Mouse (Mus musculus): ENCODE results near the gene Bcl2l13.

Gene Bcl2l13

DNA sequence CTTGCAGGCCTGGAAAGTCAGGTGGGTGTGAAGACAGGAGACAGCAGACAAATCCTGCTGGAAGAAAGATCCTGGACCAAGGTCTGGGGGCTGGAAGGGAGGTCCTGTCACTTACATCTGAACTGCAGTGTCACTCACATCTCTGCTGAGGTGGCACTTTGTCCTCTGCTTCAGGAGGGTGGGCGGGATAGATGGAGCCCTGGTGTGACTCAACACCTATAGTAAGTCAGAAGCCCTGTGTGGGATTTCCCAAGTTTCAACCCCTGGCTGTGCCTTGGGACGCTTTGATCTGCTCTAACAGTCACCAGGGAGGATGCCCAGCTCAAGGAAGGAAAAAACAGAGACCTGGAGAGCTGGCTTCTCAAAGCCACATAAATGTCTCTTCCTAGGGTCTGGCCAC is 90.9 kb downstream of the Bcl2l13 start:
- DNase-seq (ENCODE audit: inconsistent age in 2 of 2, low spot score in 1 of 2): no peak

DNA sequence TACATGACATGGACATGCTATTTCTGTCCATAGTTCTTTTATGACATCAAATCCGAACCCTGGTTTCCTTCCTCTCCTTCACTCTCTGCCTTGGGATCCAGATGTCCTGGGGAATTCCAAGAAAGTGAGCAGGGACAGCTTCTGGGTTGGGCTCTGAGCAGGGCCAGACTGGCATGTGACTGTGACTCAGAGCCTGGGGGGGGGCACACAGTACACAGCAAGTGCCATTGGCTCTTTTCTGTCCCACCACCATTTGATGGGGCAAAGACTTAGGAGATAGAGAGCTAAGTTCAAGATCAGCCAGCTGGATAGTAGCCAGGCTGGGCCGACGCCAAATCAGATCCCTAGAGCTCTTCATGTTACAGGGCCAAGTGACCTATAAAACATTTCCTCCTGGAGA is 91.8 kb downstream of the Bcl2l13 start:
- peak; percentile 89 to 93 for DNase-seq (ENCODE audit: inconsistent age in 2 of 2, low spot score in 1 of 2)

DNA sequence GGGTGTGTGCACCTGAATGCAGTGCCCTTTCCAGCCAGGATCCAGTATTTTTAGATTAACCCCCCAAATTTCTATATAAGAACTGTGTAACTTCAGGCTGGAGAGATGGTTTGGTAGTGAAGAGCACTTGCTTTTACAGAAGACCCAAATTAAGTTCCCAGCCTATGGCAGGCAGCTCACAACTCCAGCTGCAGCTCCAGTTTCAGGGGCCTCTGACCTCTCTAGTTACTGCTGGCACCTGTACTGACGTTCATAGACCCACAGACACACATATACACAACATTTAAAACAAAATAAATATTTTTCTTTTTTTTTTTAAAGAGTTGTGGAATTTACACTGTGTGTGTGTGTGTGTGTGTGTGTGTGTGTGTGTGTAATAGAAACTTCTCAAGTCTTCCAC is 93.4 kb downstream of the Bcl2l13 start:
- no peak for DNase-seq (ENCODE audit: inconsistent age in 2 of 2, low spot score in 1 of 2)

DNA sequence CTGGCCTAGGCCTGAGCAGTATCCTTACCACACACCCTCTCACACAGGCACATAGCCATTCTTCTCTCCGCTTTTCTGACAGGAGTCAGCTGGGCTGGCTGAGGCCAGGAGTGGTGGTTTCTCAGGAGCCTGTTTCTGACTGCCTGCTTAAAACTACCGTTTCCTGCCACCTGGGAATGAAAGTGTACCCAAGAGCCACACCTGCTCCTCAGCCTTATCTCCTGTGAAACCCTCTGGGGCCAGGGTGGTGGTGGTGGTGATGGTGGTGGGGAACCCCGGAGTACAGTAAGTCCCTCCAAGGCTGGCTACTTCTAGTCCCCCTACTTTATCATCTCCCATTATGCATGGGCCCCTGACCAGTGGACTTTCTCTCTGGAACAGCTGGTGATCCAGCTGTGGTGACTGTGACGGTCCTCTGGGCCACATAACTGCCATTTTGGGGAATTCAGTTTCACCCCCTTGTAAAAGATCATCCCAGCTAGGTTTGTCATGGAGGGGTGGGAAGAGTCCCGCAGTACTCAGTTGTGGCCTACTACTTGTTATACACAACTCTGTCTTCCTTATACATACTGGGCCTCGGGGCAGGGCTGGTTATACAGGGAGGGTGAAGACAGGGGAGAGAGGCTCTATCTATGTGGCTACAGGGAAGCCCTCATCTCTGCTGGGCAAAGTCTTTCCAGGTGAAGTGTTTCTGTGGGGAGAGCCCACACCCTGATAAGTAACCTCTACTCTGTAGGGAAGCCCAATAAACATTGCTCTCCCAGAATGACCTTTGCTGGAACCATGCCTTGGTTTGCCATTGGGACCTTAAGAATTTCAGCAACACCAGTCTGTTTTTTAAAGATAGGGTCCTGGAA is 94.7 kb downstream of the Bcl2l13 start:
- DNase-seq (ENCODE audit: inconsistent age in 2 of 2, low spot score in 1 of 2): no peak

DNA sequence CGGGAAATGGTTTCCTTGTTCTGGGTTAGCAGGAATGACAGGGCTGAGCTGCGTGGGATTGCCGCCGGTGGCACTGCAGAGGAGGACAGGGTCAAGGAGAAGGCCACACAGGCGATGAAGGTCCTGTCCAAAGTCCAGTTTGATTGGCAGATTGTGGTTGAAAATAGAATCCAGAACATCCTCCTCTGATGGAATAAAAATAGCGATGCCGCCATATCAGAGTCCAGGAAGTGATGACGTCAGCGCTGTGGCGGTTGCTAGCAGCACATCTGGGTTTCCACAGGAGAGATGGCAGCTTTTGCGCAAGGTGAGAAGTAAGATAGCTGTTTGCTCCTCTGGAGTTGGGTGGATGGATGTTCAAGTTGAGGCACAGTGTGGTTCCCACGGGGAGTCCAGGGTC is 96.6 kb downstream of the Bcl2l13 start:
- peak in 1 of 2 experiments; percentile 54 for DNase-seq (ENCODE audit: inconsistent age in 2 of 2, low spot score in 1 of 2)

DNA sequence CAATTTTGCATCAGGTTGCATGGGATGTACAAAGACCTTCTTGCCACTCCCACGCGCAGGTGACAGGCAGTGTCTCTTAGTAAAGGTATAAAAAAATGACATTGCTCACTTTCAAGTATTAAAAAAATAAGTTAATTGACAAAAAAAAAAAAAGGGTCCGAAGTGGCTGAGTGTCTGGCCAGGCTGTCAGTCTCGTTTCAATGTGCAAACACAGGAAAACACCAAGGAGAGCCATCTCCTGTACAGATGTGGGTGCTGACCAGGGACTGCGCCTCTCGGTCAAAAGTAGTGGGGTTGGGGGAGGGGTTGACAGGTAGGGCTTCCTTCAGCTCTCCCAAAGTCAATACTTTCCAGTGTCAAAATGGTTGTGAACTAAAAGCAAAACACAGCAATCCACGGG is 97.7 kb downstream of the Bcl2l13 start:
- no peak for DNase-seq (ENCODE audit: inconsistent age in 2 of 2, low spot score in 1 of 2)

DNA sequence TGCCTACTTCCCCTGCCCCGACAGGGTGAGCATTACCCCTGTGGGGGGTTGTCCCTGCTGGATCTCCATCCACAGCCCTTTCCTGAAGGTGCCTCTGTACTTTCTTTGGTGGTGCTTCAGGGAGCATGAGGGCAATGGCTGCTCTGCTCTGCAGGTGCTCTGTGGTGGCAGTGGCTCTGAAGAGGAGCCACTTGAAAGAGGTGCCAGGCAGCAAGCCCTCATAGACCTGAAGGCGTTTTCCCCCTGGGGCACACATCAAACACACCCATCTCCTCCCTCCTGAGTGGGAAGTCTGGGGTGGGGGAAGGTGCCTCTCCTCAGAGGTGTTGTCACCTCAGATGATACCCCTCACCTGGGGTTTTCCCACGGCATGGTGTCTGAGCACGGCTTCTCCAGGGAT is 98.2 kb downstream of the Bcl2l13 start:
- no peak for DNase-seq (ENCODE audit: inconsistent age in 2 of 2, low spot score in 1 of 2)

DNA sequence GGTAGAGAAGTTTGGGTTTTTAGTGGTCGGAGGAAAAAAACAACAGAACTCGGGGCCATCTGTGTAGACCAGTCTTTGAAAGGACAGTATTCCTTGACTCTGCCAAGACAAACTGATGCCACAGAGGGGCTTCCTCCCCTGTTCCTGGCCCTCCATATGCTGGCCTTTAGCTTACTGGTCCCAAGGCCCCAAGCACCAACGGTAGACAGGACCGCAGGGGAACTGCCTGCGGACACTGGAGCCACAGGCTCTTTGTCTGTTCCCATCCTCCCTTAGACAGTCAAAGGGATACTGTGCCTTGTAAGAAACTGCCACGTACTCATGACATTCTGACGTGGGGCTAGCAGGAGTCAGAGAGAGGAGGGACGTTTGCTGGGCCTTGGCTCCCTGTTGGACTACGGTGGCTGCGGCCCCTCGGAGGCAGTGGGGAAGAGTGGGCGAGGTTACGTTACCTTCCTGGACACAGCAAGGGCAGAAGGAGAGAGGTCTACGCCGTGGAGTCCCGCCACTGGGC is 101.1 kb downstream of the Bcl2l13 start:
- DNase-seq (ENCODE audit: inconsistent age in 2 of 2, low spot score in 1 of 2): no peak

DNA sequence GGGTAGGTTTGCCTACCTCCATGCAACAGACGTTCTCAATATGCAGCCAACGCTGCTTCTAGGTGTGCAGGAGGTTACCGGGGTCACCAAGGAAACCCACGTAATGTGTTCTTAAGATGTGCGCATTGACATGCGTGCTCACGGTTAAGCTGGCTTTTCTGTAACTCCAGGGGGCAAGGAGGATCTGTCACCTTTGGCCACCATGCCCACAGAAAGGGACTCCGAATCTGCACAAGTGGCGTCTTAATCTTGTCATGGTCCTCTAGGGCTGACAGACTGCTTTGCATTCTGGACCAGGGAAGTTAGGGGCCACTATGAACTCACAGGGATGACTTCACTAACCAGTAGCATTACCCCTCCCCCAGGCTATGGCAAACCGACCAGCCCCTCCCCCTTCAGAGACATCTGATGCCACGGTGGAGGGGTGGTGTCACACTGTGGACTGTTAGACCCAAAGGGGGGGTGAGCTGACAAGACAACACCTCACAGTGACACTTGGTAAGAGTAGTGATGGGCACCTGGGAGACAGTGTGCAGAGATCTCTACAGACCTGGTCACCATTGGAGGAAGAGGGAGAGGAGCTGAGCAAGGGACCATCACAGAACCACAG is 102.1 kb downstream of the Bcl2l13 start:
- no peak for DNase-seq (ENCODE audit: inconsistent age in 2 of 2, low spot score in 1 of 2)

DNA sequence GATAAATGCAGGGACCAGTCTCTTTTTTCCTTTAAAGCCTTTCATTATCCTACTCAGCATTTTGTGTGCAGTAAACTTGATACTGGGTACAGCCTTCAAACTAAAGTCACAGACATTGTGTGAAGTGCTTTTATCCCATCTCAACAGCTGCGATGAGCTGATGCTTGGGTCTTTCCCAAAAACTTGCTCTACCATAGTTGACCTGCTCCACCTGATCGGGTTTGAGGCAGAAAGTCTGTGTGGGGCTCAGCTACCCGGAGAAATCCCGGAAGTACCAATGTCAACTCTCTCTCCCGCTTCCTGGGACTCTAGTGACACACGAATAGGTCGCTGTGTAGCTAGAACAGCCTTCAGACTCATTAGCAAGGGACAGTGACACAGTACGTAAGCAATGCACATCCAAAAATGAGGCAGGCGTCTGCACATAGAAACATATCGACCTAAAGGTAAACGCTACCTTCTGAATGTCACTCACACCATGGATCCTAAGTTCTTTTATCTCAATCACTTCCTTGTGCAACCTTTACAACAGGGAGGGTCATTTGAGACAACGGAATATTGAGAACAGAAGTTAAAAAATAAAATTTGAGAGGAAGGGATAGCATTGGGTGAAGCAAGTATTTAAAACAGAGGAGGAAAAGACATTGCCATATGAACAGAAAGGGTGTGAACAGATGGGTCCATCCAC is 102.9 kb downstream of the Bcl2l13 start:
- DNase-seq (ENCODE audit: inconsistent age in 2 of 2, low spot score in 1 of 2): no peak

DNA sequence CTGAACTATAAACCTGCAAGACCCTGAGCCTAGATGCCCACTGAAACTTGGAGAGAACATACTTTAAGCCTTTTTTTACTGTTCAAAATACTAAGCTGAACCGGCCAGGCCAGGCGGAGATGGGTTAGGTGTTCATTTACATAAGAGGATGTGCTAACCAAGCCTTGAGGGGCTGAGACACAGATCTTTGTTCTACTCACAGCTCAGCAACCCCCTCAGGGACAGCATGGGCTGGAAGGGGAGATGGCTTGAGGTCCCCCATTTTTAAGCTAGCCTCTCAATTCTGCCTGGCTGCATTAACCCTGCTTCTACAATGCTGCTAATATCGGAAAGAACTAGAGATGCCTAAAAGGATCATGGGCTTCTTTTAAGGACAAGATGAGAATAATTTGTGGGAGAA is 103.8 kb downstream of the Bcl2l13 start:
- DNase-seq (ENCODE audit: inconsistent age in 2 of 2, low spot score in 1 of 2): no peak

DNA sequence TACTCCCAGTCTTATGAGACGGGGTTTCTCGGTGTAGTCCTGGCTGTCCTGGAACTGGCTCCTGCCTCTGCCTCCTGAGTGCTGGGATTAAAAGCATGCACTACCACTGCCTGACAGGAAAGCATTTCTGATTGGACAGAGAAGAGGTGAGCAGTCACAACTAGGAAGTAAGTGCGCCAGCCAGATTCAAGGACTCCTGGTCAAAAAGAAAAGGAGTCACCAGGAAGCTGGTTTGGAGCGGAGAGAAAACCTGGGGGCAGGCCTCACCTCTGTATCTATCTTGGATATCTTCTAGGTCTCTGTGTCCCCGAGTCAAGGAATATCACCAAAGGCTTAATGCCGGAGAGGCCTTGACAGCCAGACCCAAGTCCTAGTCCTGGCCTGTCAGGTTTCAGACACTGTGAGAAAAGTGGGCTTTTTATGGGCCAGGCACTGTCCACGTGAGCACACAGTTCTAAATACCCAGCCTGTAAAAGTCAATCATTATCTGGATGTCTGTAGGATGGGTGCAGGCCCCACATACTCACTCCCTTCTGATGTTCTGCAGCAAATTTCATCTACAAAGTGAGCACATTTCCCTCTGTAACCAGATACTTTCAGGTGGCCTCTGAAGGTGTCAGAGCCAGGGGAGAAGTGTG is 104.6 kb downstream of the Bcl2l13 start:
- DNase-seq (ENCODE audit: inconsistent age in 2 of 2, low spot score in 1 of 2): no peak

DNA sequence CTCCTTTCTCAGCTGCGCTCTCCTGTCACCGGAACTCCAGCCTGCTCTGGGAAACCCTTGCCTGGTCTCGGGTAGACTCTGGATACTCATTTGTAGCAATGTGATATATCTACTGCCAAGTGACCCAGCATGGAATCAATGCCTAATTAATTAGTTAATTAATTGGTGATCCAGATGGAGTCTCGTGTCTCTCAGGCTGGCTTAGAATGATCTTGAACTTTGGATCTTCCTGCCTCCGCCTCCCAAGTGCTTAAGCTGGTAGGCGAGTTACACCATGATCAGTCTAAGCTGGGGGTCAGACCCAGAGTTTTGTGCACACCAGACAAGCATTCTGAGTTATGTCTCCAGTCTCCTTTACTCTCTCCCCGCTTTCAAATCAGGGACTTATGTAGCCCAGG is 105.1 kb downstream of the Bcl2l13 start:
- DNase-seq (ENCODE audit: inconsistent age in 2 of 2, low spot score in 1 of 2): no peak

DNA sequence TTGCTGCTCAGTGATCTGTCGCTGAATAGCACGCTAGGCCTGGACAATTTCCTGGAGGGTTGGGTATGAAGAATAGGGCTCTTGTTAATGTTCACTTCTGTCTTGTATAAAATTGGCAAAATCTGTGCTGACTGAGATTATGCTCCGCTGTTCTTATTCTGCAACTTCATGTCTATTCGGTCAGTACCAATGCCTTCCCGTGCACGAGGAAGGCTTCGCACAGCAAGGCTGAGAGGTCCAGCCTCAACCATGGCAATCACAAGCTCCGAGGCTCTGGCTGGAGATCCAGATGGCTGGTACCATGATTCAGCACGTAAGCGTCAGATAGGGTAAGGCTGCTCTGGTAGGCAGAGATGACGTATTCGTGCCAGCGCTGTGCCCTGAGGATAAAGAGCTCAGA is 105.6 kb downstream of the Bcl2l13 start:
- DNase-seq (ENCODE audit: inconsistent age in 2 of 2, low spot score in 1 of 2): no peak
